Mouse (Mus musculus) cortical plate, adult 2 months (tissue): ENCODE results near the gene Tex21. TPM values are rescaled to one million over a fixed set of nuclear protein-coding genes. Genes with fewer than 3 reads are reported as not detected.

Experiments used
- H3K27ac ChIP-seq: fragments of 200-500 bp; 2 replicates; pipeline ENCODE4 v1.5.1; 2012; ENCODE audit warnings: low read length, control low read depth, inconsistent platforms; ENCODE audit not compliant: insufficient read depth
- H3K4me1 ChIP-seq: fragments of 200-500 bp; 2 replicates; pipeline ENCODE4 v1.6.1; 2011; ENCODE audit warnings: low read length; ENCODE audit not compliant: control insufficient read depth, insufficient read depth
- H3K4me3 ChIP-seq: fragments of 200-500 bp; 2 replicates; pipeline ENCODE4 v1.5.1; 2011; ENCODE audit warnings: mild to moderate bottlenecking, low read length, control low read depth; ENCODE audit not compliant: insufficient read depth
- CTCF ChIP-seq: fragments of 200-500 bp; IDR thresholded peaks from 2 replicates; pipeline ENCODE4 v1.5.1; 2011; ENCODE audit warnings: mild to moderate bottlenecking, control low read depth, low read length; ENCODE audit not compliant: insufficient read depth; ENCODE audit errors: extremely low read depth
- POLR2A ChIP-seq: fragments of 200-500 bp; IDR thresholded peaks from 2 replicates; pipeline ENCODE4 v1.6.1; 2011; ENCODE audit warnings: mild to moderate bottlenecking, low read length, control low read depth; ENCODE audit not compliant: insufficient read depth; ENCODE audit errors: extremely low read depth
- polyA plus RNA-seq: library from polyadenylated mRNA; depleted of rRNA; stranded (reverse); fragments of >200 nt; gene quantifications from 2 replicates; pipeline ENCODE4 v1.2.3, GENCODE M21; 2012

The Tex21 gene
- polyA plus RNA-seq, 1 experiment, result not detected

DNA sequence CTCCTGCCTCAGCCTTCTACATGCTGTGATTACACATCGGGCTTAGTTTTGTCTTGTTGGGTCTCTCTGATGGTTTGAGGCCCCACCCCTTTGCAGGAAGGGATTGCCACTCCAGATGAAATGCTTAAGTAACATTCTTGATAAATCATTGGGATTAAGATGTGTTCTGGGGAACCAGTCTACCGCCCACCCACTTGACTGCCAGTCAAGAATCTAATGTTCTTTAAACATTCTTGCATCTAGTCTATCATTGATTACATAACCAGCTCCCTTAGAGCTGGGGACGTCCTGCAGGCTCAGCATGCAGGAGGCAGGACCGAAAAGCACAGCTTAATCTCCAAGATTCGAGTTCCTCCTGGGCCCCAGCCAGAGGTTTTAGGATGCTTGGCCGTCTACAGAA lies 31.7 kb upstream of the Tex21 start:
- no peak for TF ChIP-seq POLR2A
- no peak for TF ChIP-seq CTCF
- H3K27ac ChIP-seq, result no peak overlapping the region
- H3K4me1 ChIP-seq, result peaks cover 8% of the 10 kb centered on the region
- no peak overlapping the region for H3K4me3 ChIP-seq

- no peak for TF ChIP-seq POLR2A
- TF ChIP-seq CTCF, result no peak
- Histone ChIP-seq H3K4me3 (no peak overlapping the region), H3K4me1 (no peaks in the 10 kb centered on the region), H3K27ac (no peak overlapping the region)
Measured at GRCm38 (mm10) chr12:76272610-76273524, 26.3 kb upstream of the Tex21 start.

DNA sequence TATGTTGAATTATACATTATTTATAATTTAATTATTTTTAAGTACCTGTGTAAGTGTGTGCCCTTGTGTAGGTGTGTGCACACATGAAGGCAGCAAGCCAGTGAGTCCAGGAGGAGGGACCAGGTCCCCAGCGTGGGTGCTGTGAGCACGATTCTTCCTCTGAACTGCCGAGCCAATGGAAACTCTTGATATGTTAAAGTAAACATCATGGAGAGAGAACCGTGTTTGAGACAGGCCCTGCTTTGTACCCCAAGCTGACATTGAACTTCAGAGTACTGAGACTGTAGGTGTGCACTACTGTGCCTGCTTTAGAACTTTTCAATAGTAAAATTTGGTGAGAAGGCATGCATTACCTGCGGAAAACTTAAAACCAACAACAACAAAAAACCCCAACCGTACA lies 25.0 kb upstream of the Tex21 start:
- Histone ChIP-seq H3K27ac (no peak overlapping the region), H3K4me1 (no peaks in the 10 kb centered on the region), H3K4me3 (no peak overlapping the region)
- no peak for TF ChIP-seq POLR2A
- no peak for TF ChIP-seq CTCF

DNA sequence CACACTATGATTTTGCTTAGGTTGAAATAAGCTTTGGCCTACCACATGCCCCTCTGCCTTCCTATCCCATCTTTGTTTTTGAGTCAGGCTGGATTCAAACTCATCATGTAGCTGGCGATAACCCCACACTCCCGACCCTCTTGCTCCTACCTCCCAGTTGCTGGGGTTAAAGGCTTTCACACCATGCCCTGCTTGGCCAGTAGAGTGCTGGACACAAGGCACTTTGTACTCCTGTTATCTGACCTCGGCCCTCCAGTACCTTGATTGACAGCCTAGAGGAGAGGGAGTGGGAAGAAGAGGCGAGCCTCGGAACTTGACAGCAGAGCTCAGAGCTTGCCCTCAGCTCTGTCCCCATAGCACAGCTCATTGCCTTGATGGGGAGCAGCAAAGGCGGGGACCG lies 22.6 kb upstream of the Tex21 start:
- Histone ChIP-seq H3K27ac (no peak overlapping the region), H3K4me3 (no peak overlapping the region), H3K4me1 (peaks cover 2% of the 10 kb centered on the region)
- TF ChIP-seq CTCF (no peak), POLR2A (no peak)

- Histone ChIP-seq H3K4me3 (no peak overlapping the region), H3K27ac (no peak overlapping the region), H3K4me1 (peaks cover 2% of the 10 kb centered on the region)
- no peak for TF ChIP-seq POLR2A
Measured at GRCm38 (mm10) chr12:76268686-76269085, 22.1 kb upstream of the Tex21 start.

- H3K27ac ChIP-seq, result no peak overlapping the region
- H3K4me1 ChIP-seq, result peaks cover 2% of the 10 kb centered on the region
- no peak overlapping the region for H3K4me3 ChIP-seq
- TF ChIP-seq CTCF (peak; percentile 72), POLR2A (no peak)
Measured at GRCm38 (mm10) chr12:76266875-76267274, 20.3 kb upstream of the Tex21 start.

DNA sequence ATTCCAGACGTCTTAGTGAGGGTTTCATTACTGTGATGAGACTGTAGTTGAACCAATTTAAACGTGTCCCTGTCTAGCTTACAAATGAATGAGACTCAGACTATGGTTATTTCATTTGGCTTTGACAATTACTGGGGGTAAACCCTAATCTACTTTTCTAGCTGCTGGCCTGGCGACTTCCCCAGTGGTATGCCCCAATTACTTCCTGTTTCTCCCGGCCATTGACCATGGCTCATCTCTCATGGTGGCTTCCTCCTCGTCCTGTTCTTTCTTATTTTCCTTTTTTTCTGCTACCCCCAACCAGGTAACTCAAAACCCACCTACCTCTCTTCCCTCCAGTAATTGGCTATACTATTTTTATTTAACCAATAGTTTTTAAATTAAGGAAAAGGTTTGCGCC lies 18.5 kb upstream of the Tex21 start:
- no peak for TF ChIP-seq POLR2A
- no peak for TF ChIP-seq CTCF
- Histone ChIP-seq H3K4me1 (peaks cover 2% of the 10 kb centered on the region), H3K27ac (no peak overlapping the region), H3K4me3 (no peak overlapping the region)

DNA sequence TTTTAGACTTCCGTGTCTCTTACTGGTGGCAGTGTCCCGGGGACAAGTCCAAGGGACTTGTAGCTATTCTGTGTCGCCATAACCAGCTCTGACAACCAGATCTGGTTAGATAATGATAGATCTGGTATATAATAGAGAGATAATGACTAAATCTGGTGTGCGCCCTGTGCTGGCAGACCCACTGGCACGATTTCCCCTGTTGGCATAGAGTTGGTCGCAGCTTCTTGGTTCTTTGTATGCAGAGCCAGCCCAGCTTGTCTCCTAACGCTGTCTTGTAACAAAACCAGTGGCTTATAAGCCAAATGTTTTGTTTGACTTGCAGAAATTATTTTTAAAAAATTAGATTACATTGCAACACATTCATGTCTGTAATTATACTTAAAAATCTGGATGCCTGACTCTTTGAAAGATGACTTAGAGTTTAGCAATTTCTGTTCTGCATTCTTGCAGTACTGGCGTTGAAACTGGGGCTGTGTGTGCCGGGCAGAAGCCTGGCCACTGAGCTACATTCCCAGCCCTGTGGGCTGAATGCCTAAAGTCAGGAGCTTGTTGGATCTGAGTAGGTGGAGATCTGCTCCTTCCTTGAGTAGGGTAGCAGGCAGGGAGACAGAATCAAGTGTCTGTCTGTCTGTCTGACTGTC lies 17.9 kb upstream of the Tex21 start:
- H3K27ac ChIP-seq, result 0 out of 2 replicates have a peak overlapping the region, but pooled peaks have one; percentile 21
- TF ChIP-seq POLR2A (no peak), CTCF (no peak)
- H3K4me1 ChIP-seq, result peaks cover 2% of the 10 kb centered on the region
- H3K4me3 ChIP-seq, result no peak overlapping the region

- TF ChIP-seq CTCF (no peak), POLR2A (no peak)
- no peak overlapping the region for H3K4me3 ChIP-seq
- peaks cover 2% of the 10 kb centered on the region for H3K4me1 ChIP-seq
- H3K27ac ChIP-seq, result no peak overlapping the region
Measured at GRCm38 (mm10) chr12:76263876-76264275, 17.3 kb upstream of the Tex21 start.

- TF ChIP-seq POLR2A (no peak), CTCF (no peak)
- peaks cover 2% of the 10 kb centered on the region for H3K4me1 ChIP-seq
- H3K4me3 ChIP-seq, result no peak overlapping the region
- H3K27ac ChIP-seq, result no peak overlapping the region
Measured at GRCm38 (mm10) chr12:76262918-76263317, 16.4 kb upstream of the Tex21 start.
